Mouse (Mus musculus) olfactory bulb, adult 2 months (tissue): ENCODE results near the gene Notch1. TPM values are rescaled to one million over a fixed set of nuclear protein-coding genes. Genes with fewer than 3 reads are reported as not detected.

Experiments
- H3K27ac ChIP-seq: fragments of 200-500 bp; 2 replicates; pipeline ENCODE4 v1.5.1; 2012; ENCODE audit warnings: low read depth, low read length; ENCODE audit not compliant: insufficient read depth
- H3K4me1 ChIP-seq: fragments of 200-500 bp; 2 replicates; pipeline ENCODE4 v1.6.1; 2012; ENCODE audit warnings: low read length; ENCODE audit not compliant: control insufficient read depth, insufficient read depth
- H3K4me3 ChIP-seq: fragments of 200-500 bp; 2 replicates; pipeline ENCODE4 v1.5.1; 2012; ENCODE audit warnings: mild to moderate bottlenecking, low read depth, low read length, moderate library complexity; ENCODE audit not compliant: insufficient read depth
- CTCF ChIP-seq: fragments of 200-500 bp; IDR thresholded peaks from 2 replicates; pipeline ENCODE4 v1.5.1; 2012; ENCODE audit warnings: low read depth, mild to moderate bottlenecking, low read length, moderate library complexity; ENCODE audit not compliant: insufficient read depth
- POLR2A ChIP-seq: fragments of 200-500 bp; IDR thresholded peaks from 2 replicates; pipeline ENCODE4 v1.6.1; 2012; ENCODE audit warnings: mild to moderate bottlenecking, low read depth, low read length, moderate library complexity; ENCODE audit not compliant: insufficient read depth
- WGBS: fragments of 180-500 bp; shearing (Covaris S2); methylation state at CpG from one replicate; pipeline ENCODE4 v1.1.7; 2018; 5-methylcytosine and 5-hydroxymethylcytosine counted together
- polyA plus RNA-seq: library from polyadenylated mRNA; stranded (reverse); fragments of >200 nt; gene quantifications from 2 replicates; pipeline ENCODE4 v1.2.4, GENCODE M21; 2012; ENCODE audit warnings: low replicate concordance; ENCODE audit not compliant: missing spikeins, insufficient read depth, insufficient read length

Notch1 gene
- polyA plus RNA-seq, 1 experiment = not detected

DNA sequence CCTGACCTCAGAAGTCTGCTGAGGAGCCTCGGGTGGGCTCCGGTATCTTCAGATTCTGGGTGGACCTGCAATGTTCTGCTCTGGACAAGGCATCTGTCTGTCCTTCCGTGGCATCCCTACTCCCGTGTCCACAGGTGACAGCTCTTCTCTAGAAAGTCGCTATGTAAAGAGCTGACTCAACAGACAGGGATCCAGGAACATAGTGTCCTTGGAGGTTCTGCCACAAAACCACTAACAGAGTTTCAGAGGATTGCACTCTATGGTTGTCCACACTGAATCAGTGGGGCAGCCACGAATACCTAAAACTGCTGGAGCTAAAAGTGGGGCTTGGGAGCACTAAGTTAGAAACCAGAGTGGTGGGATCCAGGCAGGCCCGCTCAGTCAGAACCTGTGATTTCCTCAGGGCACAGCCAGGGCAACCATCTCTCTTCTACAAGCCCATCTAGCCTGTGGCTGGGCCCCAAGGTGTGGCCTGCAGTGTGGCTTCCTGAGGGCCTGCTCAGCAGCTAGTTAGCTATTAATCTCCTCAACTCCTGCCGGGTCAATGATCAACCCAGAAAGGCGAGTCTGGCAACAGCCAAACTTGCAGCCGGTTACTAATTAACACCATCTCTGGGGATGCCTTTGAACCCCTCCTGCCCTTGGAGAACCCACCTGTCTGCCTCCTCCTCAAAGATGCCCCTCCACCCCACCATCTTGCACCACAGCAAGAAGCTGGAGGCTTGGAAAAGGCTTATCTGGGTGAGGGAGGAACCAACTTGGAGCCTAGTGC is 34.6 kb downstream of the Notch1 start:
- H3K4me3 ChIP-seq = no peak overlapping the region
- no peak overlapping the region for H3K27ac ChIP-seq
- no peak for TF ChIP-seq POLR2A
- 77% methylated on average over 10 of the region's 10 CpGs for WGBS
- H3K4me1 ChIP-seq = peaks cover 36% of the 10 kb centered on the region

DNA sequence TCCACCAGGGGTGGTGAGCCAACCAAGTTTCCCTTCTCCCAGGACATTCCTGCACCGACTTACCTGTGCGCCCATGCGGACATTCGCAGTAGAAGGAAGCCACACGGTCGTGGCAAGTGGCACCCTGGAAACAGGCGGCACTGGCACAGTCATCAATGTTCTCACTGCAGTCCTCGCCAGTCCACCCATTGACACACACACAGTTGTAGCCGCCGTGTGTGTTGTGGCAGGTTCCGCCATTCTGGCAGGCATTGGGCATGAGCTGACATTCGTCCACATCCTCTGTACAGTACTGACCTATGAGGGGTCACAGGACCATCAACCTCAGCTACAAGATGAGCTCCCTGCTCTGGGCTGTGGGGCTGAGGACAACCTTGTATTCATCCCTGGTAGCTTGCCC is 35.6 kb downstream of the Notch1 start:
- no peak overlapping the region for H3K27ac ChIP-seq
- TF ChIP-seq CTCF (no peak), POLR2A (no peak)
- WGBS = 83% methylated on average over 12 of the region's 12 CpGs
- H3K4me1 ChIP-seq = peaks cover 26% of the 10 kb centered on the region
- no peak overlapping the region for H3K4me3 ChIP-seq

DNA sequence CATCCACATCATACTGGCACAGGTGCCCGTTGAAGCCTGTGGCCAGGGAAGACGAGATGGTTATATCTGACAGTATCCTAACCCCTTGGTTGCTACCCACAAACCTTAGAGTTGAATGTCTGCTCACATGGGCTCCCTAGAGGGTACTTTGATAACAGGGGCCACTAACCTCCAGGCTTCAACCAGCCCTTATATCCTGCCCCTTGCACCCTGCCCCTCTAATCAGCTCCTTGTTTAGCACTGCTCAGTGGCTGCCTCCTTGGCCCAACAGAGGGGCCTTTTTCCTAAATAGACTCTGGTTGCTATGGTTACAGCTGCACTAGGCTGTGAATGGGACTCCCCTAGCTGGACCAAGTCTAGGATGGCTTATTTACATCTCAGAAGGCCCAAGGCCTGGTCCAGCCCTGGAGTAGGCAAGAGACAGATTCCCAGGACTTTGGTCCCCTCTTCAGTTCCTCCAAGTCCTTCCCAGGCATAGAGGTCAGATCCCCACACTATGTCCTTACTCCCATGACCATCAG is 37.7 kb downstream of the Notch1 start:
- Histone ChIP-seq H3K4me1 (peaks cover 13% of the 10 kb centered on the region), H3K27ac (no peak overlapping the region), H3K4me3 (no peak overlapping the region)
- 51% methylated on average over 2 of the region's 2 CpGs for WGBS
- TF ChIP-seq POLR2A (no peak), CTCF (no peak)

DNA sequence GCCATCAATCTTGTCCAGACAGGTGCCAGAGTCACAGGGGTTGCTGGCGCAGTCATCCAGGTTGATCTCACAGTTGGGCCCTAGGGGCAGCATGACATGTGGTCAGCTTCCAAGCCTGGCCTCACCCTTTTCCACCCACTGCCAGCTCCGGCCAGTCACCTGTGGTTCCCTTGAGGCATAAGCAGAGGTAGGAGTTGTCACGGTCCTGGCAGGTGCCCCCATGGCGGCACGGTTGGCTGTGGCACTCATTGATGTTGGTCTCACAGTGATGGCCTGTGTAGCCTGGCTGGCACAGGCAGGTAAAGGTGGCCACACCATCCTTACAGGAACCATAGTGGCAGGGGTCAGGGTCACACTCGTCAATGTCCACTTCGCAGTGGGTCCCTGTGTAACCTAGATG is 38.6 kb downstream of the Notch1 start:
- 92% methylated on average over 7 of the region's 7 CpGs for WGBS
- Histone ChIP-seq H3K4me1 (peaks cover 10% of the 10 kb centered on the region), H3K27ac (no peak overlapping the region), H3K4me3 (no peak overlapping the region)
- TF ChIP-seq CTCF = no peak
- TF ChIP-seq POLR2A = no peak

DNA sequence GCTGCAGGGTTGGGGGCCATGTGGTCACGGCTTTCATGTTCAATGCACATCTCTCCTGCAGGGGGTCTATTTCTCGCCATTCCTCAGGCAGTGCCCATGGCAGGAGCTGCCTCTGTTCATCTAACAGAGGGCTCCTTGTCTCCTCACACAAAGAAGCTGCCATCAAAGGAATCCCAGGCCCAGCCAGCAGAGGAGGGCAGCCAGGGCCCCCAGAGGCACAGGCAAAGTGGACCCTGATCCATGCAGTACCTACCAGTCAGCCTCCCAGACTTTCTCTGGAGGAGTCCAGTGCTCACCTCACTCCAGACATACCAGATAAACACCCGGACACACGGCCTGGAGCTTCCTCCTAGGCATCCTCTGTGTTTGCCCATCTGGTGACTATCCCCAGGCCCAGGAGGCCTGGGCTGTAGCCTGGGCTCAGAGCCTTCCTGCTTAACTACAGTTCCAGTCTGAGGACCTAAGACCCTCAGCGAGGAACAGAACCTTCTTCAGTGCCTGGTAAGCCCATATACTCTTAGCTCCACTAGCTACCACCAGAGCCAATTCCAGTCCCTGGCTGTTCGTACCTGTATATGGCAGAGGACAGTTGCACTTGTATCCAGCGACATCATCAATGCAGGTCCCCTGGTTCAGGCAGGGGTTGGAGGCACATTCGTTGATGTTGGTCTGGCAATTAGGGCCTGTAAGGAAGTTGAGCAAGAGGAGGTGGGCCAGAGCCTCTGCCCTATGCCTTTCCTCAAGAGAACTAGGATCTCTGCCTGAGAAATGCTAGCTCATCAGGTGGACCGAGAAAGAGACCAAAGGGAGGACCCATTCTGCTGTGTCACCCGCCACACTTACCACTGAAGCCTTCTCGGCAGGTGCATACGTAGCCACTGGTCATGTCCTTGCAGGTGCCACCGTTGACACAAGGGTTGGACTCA is 40.7 kb downstream of the Notch1 start:
- WGBS = 73% methylated on average over 13 of the region's 13 CpGs
- Histone ChIP-seq H3K4me3 (no peak overlapping the region), H3K27ac (peak overlapping the region; percentile 42), H3K4me1 (peaks cover 12% of the 10 kb centered on the region)
- TF ChIP-seq CTCF = no peak
- TF ChIP-seq POLR2A = no peak

DNA sequence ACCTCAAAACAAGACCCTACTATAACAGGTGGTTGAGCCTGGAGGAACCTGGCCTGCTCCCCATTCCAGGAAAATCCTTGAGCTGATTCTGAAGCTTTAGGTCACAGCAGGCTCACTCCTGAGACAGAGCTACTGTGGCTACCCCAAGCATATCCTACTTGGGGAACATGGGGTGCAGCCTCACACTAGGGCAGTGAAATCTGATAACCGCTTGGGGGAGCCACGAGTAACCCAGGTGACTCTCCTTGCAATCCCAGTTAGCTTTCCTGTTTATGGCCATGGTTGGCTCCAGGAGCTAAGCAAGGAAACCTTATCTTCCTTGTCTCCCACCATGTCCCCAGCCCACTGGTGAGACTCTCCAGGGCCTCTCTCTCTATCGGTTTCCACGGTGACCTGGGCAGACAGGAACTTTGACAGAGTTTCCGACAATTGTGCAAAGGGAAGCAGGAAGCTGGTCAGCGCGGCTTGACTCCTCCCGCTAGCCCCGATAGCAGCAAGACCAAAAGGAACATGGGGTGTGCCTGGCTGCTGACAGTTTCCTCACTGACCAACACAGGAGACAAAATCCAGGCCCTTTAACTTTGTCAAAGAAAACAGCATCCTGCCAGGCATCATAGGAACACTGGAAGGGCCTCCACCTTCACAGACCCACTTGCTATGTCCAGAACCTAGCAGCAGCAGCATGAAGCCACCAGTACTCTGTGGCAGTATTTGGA is 41.5 kb downstream of the Notch1 start:
- 48% methylated on average over 9 of the region's 9 CpGs for WGBS
- no peak overlapping the region for H3K4me3 ChIP-seq
- TF ChIP-seq CTCF (no peak), POLR2A (no peak)
- peaks cover 12% of the 10 kb centered on the region for H3K4me1 ChIP-seq
- peak overlapping the region; percentile 42; the same call in 1 of the 2 replicates for H3K27ac ChIP-seq

DNA sequence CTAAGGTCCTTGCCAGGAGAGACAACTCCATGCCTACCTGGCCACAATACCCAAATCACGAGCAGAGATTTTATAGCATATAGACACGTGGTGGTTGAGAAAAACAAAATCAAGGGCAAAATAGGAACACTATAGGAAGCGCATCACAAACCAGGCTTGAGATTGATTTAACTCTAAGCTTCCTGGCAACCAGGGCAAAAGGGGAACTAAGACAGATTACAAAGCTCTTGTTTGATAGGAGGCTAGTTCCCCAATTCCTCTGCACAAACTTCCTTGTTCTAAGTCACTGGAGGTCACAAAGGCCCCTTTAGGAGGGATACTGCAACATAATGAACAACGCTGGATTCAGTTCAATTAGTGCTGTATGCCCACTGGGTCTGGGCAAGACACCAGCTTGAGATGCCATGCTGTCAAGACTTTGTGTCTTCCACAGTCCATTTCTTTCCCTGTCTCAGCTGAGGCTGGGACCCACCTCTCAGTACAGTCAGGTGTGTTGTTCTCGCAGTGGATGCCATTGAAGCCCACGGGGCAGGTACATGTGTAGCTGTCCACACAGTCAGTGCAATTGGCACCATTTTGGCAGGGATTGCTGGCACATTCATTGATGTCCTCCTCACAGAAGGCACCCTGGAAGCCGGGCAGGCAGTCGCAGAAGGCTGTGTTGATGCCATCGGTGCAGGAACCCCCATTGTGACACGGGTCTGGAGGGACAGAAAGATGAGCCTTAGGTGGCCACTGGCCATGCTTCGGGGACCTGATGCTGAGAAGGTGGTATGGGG is 44.0 kb downstream of the Notch1 start:
- Histone ChIP-seq H3K4me3 (no peak overlapping the region), H3K27ac (no peak overlapping the region), H3K4me1 (peaks cover 2% of the 10 kb centered on the region; the same call in 1 of the 2 replicates)
- WGBS = 67% methylated on average over 11 of the region's 11 CpGs
- no peak for TF ChIP-seq CTCF
- no peak for TF ChIP-seq POLR2A
